Mouse (Mus musculus): ENCODE results near the gene Zfp989.
"Not testable (repeated sequence)": the region's sequence is repeated elsewhere in the genome, so short reads cannot be mapped to it uniquely, and the experiment has no call there.

The Zfp989 gene

DNA sequence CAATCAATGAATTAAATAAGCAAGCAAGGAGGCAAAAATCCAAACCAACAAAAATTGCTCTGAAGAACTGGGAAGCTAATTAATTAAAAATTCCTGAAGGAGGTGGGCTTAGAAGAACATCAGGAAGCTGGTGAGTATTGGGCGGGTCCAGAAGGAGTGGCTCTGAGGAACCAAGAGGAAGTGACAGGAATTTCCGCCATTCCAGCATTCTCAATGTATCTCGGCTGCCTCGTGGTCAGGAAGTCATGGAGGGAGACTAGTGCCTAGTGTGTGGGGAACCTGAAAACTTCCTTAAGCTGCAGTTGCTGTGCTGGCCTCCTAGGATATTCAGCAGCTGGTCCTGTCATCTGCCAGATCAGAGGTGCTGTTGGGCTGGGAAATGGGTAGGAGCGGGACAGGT is at the start of gene Zfp989:
Gene Zfp989 (plus strand): TSS at position 220 of the 400 bp plus-strand sequence.
- DNase-seq (ENCODE audit: low read depth) = not testable (repeated sequence)

DNA sequence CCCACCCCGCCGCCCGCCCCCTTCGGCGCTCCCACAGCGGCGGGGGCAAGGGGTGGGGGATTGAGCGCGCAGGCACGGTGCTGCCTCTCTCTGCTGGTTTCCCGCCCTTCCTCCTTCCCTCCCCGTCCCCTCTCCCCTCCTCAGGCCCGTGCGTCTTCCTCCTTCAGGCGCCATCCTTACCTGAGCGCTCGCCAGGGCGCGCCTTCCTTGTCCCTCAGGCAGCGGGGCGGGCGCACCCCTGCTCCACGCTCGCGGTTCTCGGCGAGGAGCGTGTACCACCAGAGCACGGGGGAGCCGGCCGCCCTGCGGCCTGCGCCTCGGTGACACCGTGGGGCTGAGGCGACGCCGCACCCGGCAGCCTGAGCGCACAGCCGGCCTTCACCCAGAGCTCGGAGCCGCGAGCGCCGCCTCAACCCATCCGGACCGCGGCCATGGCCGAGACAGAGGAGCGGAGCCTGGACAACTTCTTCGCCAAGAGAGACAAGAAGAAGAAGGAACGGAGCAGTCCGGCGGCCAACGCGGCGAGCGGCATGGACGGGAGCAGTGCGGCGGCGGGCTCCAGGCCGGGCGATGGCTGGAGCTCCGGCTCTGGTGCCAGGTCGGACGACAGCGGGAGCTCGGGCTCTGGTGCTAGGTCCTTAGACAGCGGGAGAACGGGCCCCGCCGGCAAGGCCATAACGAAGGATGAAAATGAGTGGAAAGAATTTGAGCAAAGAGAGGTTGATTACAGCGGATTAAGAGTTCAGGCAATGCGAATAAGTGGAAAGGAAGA is 39.3 kb upstream of the Zfp989 start:
- no peak for DNase-seq (ENCODE audit: low read depth)

- not testable (repeated sequence) for DNase-seq (ENCODE audit: low read depth)
Measured at GRCm38 (mm10) chr4:146941691-146942090, 30.1 kb upstream of the Zfp989 start.

DNA sequence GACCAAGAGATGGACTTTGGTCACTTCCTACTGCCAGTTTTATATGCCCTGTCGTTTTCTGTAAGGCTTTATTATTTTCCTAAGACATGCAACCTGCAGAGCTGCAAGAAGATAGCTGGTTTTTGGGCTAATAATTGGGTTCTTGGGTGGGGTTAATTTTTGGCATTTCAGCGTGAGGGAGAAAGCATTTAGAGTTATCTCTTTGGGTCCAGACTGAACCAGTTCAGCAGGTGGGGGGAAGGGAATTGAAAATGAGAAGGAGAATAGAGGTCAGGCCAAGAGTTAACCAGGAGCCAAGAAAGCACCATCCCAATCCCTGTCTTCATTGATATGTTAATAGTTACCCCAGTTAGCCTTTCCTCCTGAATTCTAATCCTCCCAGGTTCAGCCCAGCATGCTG is 4.8 kb downstream of the Zfp989 start:
- not testable (repeated sequence) for DNase-seq (ENCODE audit: low read depth)

DNA sequence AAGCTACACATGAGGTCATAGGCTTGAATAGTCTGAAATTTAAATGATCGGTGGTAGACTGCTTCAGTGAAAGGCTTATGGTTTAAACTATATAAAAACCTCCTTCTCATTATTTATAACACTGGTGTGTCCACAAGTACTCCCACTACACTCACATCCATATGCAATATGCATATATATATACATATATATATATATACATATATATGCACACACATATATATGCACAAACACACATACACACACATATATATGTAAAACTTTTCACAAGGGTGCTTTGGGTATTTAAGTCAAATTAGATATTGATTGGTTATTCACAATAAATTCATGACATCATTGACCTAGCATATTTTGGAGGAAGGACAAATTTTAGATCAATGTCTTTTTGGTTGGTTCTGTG is 46.6 kb downstream of the Zfp989 start:
- DNase-seq (ENCODE audit: low read depth) = not testable (repeated sequence)

DNA sequence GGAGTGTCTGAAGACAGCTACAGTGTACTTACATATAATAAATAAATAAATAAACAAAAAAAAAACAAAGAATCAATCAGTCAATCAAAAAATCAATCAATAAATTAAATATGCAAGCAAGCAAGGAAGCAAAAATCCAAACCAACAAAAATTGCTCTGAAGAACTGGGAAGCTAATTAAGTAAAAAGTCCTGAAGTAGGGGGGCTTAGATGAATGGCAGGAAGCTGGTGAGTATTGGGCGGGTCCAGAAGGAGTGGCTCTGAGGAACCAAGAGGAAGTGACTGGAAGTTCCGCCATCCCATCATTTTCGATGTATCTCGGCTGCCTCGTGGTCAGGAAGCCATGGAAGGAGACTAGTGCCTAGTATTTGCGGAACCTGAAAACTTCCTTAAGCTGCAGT is 49.8 kb downstream of the Zfp989 start, which contains the start of gene Rex2:
Gene Rex2 (plus strand): TSS at position 301 of the 400 bp plus-strand sequence.
- DNase-seq (ENCODE audit: low read depth) = not testable (repeated sequence)

- DNase-seq (ENCODE audit: low read depth) = not testable (repeated sequence)
Measured at GRCm38 (mm10) chr4:147026374-147026773, 54.6 kb downstream of the Zfp989 start.

DNA sequence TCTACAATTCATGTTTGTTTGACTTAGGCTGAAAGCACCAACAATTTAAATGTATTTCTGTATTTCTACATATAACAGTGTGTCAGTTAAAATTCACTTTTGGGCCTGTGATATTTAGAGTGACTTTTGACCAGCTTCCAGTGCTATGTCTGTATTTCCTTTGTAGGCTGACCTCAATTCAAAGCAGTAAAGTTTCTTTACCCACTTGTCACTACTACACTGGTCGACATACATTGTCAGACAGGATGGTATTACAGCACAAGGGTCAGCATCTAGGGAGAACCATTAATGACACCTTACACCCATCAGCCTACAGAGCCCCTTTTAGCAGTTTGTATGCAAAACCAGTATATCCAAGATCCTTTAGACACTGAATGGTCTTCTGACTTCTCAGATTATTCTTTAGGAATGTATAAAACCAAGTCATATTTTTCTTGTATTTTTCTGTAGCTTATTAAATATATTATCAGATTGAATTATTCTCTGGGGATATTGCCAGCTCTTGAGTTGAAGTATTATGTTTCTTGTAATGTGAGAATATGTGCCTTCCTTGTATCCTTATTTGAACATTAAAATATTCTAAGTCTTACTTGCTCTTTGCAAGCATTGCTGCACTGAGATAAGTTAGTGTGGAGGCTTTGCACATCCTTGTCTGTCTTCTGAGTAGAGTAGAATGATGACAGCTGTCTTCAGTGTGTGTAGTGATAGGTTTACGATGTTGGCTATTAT is 59.7 kb downstream of the Zfp989 start:
- not testable (repeated sequence) for DNase-seq (ENCODE audit: low read depth)

Measured in 416B (cell line).